Mouse (Mus musculus) mouse embryonic stem cell (cell line): ENCODE measurements around the gene Palm2.

Experiments
- in situ Hi-C, 2 experiments: fragments of 300-500 bp; cut with MboI; formaldehyde crosslinking; loops; 1 replicate in 1 of 2; 3 replicates in 1 of 2; pipeline ENCODE4 v1.14.3; 2019 to 2020; ENCODE audit warnings: low sequenced_read_pairs in 2 of 2, low pct_unique_long_range_greater_than_20kb in 1 of 2, mixed read lengths in 1 of 2; ENCODE audit not compliant: unreplicated experiment in 1 of 2

Gene Palm2

DNA sequence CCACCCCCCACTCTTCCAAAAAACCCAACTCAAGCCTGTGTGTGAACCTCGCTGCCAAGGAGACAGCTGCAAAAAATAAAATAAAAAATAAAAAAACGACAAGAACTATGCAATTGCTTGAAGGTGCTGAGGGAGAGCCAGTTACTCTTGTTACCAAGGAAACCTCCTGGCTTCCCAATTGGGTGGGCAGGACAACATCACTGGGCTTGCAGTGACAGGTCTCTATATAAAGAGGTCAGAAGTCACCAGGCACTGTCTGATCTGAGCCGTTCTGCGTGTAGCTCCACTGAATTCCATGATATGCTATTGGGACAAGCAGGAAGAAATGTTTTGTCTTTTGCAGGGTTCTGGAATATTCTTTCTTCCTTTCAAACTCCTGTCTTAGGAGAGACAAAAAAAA, 282.7 kb downstream of the Palm2 start:
- in situ Hi-C loops, result no loop called here

DNA sequence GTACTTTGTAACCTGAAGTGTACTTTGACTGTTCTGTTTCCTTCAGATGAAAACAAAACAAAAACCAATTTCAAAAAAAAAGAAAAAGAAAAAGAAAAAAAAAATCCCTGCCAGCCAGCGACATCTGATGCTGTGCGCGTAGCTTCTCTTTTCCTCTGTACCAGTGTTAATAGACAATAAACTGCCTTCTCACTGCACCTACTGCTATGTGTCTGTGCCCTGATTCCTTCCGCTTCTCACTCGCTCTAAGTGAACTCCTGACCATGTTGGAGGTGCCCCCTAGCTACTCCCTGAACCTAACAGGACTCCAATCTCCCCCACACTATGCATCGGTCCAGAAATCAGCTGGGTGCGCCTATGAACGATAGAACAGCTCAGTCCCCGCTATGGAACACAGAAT, 283.3 kb downstream of the Palm2 start, which contains the start of gene Akap2:
Akap2 (plus strand) TSS at position 304 of the 400 bp plus-strand sequence.
- in situ Hi-C loops, result no loop called here

DNA sequence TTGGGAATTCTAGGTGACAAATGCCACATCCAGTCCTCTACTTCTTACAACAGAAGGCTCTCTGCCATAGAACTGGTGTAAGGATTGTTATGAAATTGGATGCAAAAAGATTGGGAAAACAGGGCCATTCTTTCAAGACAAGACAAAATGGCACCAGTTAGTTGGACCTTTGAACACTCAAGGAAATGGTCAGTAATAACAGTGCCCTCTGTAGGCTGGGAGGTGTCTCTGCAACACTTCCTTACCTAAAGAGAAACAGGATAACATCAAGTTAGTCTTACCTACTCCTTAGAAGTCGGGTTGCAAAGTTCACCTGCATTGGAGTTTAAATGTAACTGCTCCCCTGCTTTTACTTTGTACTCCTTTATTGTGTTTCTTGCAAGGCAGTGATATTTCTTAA, 285.3 kb downstream of the Palm2 start:
- in situ Hi-C loops, result no loop called here

DNA sequence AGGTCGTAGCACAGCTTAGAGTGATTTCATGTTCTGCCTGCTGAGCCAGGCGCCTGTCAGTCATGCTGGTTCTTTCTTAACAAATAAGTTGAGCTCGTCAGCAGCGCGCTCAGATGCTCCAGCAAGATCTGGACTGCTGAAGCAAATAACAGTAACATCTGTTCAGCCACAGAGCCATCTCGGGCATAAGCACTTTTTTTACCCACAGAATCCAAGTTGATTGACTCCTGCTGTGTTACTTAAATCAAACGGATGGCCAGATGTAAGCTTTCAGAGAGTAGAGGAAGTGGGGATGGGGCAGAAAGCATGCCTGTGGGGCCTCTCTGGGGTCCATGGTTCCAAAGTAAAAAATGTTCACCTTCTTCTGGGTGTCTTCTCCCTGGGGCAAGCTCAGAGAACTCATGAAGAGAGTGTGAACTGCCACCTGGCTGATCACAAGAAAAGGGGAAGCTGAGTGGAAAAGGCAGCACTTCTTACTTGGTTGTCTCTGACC, 286.9 kb downstream of the Palm2 start:
- in situ Hi-C loops, result loop anchor here in 1 of 2 experiments (5.0 kb wide), 1 partner anchor 49 kb away; no protein-coding TSS in a partner anchor

DNA sequence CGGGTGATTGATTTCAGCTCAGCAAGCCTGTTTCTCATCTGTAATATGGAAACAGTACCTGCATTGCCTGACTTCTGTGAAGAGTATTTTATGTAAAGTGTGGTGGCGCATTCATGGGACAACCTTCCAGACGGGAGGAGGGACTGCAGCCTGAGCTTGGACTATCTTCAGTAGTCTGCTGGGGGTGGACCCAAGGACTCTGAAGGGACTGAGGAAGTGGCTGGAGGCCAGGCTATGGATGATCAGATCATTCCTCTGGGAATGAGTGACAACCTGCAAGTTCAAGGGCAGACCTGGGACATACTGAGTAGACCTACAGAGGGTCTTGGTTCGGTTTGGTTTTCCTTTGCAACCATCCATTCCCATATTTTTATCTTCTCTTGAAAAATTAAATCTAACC, 288.2 kb downstream of the Palm2 start:
- in situ Hi-C loops, result loop anchor here in 1 of 2 experiments (5.0 kb wide), 1 partner anchor 50 kb away; no protein-coding TSS in a partner anchor

DNA sequence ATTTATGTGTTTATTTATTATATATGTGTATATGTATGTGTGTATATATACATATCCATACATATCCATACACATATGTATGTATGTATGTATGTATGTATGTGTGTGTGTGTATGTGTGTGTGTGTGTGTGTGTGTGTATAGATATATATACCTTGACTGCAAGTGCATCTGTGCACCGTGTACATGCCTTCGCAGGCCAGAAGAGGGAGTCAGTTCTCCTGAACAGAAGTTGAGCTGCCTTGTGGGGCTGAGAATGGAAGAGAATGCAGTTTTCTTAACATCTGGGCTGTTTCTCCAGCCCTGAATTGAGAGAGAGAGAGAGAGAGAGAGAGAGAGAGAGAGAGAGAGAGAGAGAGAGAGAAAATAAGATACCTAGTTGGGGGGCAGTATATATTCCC, 289.6 kb downstream of the Palm2 start:
- in situ Hi-C loops, result loop anchor here in 1 of 2 experiments (5.0 kb wide), 1 partner anchor 51 kb away; no protein-coding TSS in a partner anchor

DNA sequence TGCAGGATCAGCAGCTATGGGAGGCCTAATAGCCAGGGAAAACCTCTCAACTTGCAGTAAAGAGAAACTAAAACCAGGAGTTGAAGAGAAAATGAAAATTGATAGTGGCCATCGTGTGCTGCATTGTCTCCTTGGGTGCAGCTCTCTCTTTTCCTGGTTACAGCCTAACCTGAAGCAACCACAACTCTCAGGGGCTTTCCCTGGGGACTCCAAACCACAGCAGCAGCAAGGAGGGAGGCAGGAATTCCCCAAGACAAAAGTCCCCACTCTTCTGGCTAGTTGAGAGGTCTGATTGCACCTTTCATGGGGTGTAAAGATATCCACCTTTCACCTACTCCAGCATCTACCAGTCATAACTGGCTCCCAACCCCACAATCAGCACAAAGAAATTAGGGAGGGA, 291.5 kb downstream of the Palm2 start:
- in situ Hi-C loops, result no loop called here

DNA sequence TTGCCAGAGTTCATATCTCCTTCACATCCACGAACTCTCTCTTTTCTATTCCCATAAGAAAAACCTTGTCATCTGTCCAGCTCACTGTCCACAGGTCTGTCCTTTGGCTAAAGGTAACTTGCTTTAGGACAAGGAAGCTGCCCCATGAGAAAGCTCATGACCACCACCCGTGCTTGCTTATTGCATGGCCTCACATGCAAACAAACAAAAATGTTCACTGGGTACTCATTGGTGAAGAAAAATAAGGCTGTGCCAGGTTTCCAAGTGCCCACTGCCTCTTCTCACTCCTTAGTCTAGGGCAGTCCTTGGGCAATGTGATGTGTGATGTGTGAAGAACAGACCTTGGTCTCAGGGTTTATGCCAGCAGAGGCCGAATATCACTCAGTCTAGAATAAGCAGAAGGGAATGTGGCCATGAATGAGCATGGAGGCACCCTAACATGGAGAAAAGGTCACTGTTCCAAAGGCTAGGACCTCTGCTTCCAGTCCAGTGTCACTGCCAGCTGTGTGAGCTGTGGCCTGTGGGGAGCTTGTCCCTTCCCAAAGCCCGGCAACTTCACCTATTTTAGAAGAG, 294.6 kb downstream of the Palm2 start:
- in situ Hi-C loops, result no loop called here

DNA sequence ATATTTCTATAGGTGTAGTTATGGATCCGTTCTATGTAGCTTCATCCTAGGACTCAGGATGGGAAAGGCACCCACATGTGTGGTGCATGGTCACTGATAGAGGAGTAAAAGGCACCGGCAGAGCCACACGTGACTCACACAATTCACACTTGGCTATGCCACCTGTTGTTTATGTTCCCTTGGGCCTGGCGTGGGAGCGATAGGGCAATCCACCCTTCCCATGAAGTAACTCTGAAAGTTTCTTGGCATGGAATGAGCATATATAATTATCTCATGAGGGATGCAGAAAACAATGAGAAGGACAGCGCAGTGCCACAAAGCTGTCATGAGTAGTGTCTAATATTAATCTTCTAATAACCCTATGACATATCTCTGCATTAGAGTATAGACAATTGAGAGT, 296.0 kb downstream of the Palm2 start:
- in situ Hi-C loops, result no loop called here

DNA sequence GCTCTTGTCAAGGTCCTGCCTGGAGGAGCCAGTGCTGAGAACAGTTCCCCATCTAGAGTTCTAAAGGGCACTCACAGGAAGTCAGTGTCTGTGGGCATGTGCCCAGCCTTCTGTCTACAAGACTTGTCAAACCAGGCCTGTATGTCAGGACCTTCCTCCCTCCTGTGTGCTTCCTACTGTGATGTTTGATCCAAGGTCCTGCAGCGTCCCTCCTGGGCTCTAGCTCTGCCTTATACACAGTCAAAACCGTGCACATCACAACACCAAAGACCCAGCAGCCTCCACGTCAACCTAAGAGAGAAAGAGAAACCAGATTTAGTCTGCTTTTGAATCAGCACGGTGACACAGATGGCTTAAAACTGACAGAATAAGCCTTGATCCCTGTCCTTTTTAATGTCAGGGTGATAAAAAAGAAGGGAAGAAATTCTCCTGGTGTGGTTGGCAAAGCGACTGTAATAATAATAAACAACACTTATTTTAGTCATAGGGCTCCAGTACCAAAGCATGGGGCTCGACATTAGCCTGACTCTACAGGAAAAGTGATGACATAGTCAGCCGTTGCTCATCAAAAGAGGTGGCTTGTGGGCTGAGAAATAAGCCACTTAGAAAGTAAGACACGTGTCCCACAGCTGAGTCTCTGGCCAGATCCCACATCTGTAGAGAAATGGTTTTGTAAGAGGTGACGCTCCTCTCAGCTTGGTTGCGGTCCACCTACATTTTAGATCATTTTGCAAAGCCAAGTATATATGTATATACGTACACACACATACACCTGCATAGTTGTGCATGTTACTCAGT, 297.0 kb downstream of the Palm2 start:
- in situ Hi-C loops, result no loop called here

DNA sequence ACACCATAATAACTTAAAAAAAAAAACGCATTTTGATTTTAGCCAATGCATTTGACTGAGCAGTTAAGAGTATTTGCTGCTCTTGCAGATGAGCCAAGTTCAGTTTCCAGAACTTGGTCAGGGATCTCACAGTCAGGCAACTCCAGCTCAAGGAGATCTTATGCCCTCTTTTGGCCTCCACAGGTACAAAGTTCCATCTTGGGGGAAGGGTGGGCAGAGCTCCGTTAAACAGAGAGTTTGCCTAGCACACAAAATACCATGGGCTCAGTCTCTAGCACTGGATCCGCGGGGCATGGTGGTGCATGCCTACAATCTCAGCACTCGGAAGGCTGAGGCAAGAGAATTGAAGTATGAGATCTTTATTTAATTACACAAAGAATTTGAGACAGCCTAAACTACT, 298.3 kb downstream of the Palm2 start:
- in situ Hi-C loops, result no loop called here

DNA sequence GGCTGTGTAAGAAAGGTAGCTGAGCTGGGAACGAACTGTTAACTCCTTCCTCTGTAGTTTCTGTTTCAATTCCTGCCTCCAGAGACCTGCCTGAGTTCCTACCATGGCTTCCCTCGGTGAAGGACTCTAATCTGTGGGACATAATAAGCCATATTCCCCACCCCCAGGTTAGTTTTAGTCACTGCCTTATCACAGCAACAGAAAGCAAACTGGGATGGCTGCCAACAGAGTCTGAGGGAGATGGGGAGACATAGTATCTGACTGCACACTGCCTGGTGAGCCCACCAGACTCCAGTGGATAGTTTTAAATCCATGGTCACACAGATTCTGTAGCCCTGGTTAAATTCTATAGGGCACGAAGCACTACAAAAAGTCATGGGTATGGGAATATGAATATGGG, 299.4 kb downstream of the Palm2 start:
- in situ Hi-C loops, result no loop called here

DNA sequence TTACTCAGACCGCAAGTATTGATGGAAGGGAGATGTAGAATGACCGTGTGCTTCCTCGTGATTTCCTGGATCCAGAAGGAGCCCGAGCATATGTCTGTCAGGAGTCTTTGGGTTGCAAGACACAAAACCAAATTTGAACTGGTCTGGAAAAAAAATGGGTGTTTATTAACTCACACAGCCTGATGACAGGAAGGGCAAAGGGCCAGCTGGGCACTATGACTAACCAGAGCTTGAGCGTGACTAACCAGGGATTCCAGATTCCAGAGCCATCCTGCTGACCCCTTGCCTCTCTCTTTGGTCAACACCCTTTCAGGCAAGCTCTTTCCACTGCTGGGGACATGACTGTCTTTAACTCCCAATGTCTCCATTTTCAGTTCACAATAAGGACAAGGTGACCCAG, 301.4 kb downstream of the Palm2 start:
- in situ Hi-C loops, result no loop called here

DNA sequence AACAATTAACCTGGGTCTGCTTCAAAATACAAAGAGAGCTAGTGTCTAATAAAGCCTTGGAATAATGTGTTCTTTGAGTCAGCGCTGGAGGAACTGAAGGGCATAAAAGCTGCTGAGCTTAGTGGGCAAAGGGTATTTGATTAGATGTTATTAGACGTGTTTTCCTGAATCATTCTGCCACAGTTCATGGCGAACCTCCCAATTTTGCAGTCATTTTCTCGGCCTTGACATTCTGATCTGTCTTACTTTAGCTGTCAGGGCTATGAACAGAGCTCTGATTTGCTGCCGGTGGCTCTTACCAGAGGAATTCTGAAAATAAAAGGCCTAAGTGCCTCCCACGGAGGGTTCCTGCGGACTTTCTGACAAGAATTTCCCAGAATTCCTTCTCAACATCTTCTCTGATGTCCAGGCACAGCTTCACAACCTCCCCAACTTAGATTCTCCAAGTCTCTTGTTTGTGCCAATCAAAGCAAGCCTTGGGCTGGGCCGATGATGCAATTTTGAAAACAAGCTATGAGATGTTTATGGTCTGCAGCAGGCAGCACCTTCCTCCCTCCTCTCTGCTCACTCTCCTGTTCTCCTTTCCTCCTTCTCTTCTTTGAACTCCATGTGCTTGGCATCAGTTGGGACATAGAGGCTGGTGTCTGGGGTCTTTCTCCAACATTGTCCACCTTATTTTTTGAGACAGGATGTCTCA, 305.0 kb downstream of the Palm2 start:
- in situ Hi-C loops, result no loop called here

DNA sequence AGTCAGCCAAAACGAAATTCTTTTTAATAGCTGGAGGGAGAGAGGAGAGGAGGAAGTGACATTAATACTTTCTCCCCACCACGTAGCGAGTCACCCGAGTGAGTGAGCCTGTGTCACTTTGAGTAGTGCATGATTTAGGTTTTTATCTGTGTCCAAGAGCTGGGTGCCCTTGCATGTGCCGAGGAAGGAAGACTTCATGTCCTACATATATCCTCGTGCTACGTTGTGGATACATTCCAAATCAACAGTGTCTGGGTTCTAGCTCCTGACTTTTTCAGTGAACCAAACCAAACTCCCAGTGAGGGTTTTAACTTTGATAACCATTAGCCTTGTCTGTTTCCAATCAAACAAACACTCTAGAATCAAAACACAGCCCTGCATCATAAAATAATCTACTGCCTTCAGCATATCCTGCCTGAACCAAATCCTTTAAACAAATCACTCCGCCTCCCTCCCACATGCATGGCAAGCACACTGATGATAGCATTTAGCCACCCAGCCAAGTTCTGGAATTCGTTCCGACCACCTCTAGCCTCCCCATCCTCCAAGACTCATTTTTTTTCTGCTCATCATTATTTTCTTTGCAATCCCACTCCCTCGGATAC, 309.4 kb downstream of the Palm2 start:
- in situ Hi-C loops, result no loop called here

DNA sequence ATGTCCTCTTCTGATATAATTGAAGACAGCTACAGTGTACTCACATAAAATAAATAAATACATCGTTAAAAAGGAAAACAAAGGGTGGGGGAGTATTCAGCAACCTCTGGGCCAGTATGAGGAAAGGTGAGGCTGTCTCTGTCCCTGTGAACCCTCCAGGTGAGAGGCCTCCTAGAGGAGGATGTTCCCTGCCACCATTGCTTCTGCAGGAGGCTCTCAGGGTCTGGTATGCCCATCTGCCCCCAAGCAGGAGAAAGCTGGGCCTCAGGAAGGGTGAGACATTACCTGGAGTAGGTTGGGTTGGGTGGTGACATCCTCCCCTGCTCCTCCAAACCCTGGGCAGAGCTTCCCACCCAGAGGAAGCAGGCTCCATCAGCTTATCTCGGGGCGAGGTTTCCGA, 316.6 kb downstream of the Palm2 start:
- in situ Hi-C loops, result no loop called here

DNA sequence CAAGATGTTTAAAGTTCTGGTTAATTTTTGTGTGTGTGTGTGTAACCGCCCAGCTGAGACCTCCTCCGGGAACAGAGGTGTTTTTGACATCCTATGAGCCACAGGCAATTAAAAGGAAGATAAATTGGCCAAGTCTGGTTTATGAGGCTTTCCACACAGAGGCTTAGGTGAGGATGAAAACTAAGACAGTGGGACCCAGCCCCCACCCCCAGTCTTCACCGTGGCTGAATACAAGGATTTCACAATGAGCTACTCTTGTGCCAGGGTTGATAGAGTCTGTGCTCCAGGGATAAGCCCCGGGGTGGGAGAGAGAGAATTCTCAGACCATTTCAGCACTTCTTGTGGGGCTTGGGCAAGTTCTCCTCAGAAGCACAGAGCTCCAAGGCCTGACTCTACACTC, 317.0 kb downstream of the Palm2 start:
- in situ Hi-C loops, result no loop called here

DNA sequence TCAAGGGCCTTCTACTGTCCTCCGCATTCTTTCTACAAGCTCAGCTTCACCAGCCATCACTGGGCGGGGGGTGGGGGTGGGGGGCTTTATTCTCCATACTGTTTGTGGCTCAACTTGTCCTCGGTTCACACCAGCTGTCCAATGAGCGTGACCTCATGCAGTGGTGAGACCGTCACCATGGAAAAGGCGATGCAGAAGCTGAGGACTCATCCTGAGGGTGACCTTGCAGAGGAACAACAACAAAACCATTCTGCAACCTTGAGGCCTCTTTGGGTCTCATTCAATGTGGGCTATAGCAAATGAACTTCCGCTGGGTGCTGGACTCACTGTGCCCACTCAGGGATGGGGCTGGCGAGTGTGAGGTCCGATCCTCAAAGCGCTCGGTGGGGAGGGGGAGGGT, 317.5 kb downstream of the Palm2 start:
- in situ Hi-C loops, result no loop called here

DNA sequence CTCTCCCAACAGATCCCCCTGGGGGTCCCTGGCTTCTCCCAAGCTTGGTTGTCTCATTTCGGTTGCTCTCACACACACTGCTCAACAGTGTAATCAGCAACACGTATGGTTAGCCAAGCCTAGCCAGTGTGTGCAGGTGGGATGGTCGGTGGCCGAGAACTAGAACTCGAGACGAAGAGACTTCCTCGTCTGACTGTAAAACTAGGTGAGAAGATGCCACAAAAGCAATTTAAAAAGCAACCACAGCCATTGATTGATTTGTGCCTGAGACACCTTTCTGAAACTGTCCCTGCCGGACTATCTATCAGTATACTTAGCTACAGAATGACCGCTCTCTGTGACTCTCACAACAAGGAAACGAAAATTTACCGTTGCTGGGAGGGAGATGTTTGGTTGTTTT, 321.0 kb downstream of the Palm2 start:
- in situ Hi-C loops, result no loop called here
